Mouse (Mus musculus) lung, postnatal 0 days (tissue): Measurements from ENCODE around the gene Sun2.

Experiments used
- CTCF ChIP-seq: IDR thresholded peaks from 2 replicates; pipeline ENCODE4 v1.5.1; 2016; ENCODE audit warnings: antibody characterized with exemption, mild to moderate bottlenecking
- EP300 ChIP-seq: IDR thresholded peaks from 2 replicates; pipeline ENCODE4 v1.6.1; 2016; ENCODE audit warnings: antibody characterized with exemption, mild to moderate bottlenecking, control low read depth

DNA sequence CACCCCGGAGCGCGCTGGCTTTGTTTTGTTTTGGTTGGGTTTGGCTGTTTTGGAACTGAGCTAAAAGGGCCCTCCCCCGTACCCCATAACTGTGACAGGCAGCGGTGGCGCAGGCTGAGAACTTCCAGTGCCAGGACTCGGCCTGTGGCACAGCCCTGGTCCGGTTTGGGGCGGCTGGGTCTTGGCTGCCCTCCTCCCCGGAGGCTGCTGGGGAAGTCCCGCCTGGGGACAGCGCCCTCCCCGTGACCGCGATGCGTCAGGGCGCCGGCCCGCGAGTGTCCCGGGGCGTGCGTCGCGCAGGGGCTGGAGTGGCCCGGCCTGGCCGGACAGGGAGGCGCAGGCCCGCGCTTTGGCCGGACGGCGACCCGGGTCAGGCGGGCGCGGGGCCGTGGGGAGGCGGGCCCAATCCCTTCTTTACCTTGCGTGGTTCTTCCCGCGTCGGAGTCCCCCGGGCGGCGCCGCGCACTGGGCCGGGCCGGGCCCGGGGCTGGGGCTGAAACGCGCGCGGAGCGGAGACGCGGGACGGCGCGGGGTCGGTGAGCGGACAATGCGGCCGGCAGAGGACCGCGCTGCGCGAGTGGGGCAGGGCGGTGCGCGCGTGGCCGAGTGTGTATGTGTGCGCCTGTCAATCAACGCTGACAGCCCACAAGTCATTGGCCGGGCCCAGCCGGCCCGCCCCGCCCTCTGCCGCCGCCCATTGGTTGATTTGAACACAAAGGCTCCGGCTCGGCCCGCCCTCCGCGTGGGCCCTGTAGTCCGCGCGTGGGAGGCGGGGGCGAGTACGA lies at the start of gene Sun2:
- no peak for TF ChIP-seq EP300
- TF ChIP-seq CTCF: peak; percentile 28
